Mouse (Mus musculus) cortical plate, adult 2 months (tissue): Measurements from ENCODE around the gene Vps37b.
A peak's percentile ranks its signal among the peaks of the same experiment; 100 is the strongest.

Source experiments
- CTCF ChIP-seq: fragments of 200-500 bp; IDR thresholded peaks from 2 replicates; pipeline ENCODE4 v1.5.1; 2011; ENCODE audit warnings: mild to moderate bottlenecking, control low read depth, low read length; ENCODE audit not compliant: insufficient read depth; ENCODE audit errors: extremely low read depth
- POLR2A ChIP-seq: fragments of 200-500 bp; IDR thresholded peaks from 2 replicates; pipeline ENCODE4 v1.6.1; 2011; ENCODE audit warnings: mild to moderate bottlenecking, low read length, control low read depth; ENCODE audit not compliant: insufficient read depth; ENCODE audit errors: extremely low read depth

DNA sequence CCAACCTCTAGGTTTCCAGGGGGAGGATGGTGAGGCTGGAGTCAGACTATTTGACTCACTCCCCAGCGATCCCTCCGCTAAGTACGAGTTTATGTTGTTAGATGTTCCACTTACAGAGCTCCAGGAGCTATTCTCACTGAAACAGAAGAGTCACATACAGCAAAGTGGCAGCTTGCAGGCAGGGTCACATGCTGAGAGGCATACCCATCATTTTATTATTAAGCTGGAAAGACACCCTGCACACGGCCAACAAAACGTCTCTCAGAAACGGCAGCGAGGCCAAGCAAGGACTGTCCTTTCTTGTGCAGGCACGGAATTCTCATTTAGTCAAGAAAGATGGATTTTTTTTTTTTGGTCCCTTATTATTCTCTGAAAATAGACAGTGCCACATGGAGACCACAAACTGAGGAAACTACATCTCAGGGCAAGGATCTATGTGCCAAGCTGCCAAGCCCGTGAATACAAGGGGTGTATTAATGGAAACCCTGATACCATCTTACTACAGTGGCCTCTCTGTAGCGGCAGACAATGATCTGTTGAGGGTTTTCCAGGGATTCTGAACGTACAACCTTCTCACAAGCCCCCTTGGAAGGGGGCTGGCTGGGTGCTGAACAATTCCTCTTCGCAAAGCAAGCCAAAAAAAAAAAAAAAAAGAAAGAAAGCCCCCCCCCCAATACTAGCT lies 1.5 kb downstream of the Vps37b start:
- TF ChIP-seq CTCF (no peak), POLR2A (0 out of 2 replicates have a peak, but pooled peaks have one; percentile 23)
